Mouse (Mus musculus): ENCODE data around the gene Trip6.

DNA sequence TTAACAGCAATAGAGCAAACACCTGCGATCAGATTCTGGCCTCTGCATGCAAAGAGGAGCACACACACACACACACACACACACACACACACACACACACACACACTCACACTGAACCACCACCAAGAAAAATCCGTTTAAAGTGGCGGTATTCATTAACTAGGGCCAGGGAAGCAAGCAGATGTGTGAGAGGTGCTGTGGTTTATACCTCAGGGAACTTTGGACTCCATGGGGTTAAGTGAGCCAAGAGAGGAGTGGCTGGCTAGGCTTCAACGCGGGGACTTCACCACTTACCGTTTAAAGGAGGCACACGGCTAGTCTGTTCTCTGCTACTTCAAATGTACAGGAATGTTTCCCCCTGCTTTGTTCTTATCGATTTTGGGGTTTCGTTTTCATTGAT is 31.6 kb upstream of the Trip6 start:
- TF ChIP-seq POLR2A (IDR thresholded peaks at IDR 0.05; ENCODE audit: low read depth, low read length), result no peak
- no peak for TF ChIP-seq CTCF (IDR thresholded peaks at IDR 0.05; ENCODE audit: borderline replicate concordance, insufficient read depth, low read length)
